Mouse (Mus musculus) kidney, adult 2 months (tissue): ENCODE data around the gene 4930467E23Rik. TPM values are rescaled to one million over a fixed set of nuclear protein-coding genes. Genes with fewer than 3 reads are reported as not detected.
"Not testable (repeated sequence)": the region's sequence is repeated elsewhere in the genome, so short reads cannot be mapped to it uniquely, and the experiment has no call there.

Experiments used
- DNase-seq: peaks from one replicate; pipeline ENCODE4 v3.0.0; 2021
- H3K27ac ChIP-seq: fragments of 200-500 bp; 2 replicates; pipeline ENCODE4 v1.5.1; 2012; ENCODE audit warnings: low read depth, low read length, control low read depth, inconsistent platforms; ENCODE audit not compliant: insufficient read depth
- H3K27me3 ChIP-seq: fragments of 200-500 bp; replicated peaks from 2 replicates; pipeline ENCODE4 v1.6.1; 2012; ENCODE audit warnings: mild to moderate bottlenecking, moderate library complexity, low read length, inconsistent platforms; ENCODE audit not compliant: control insufficient read depth, insufficient read depth
- H3K36me3 ChIP-seq: fragments of 200-500 bp; 2 replicates; pipeline ENCODE4 v1.6.1; 2012; ENCODE audit warnings: mild to moderate bottlenecking, moderate library complexity, low read length, inconsistent platforms; ENCODE audit not compliant: control insufficient read depth, insufficient read depth
- H3K4me1 ChIP-seq: fragments of 200-500 bp; 2 replicates; pipeline ENCODE4 v1.6.1; 2011; ENCODE audit warnings: low read length; ENCODE audit not compliant: control insufficient read depth, insufficient read depth
- H3K4me3 ChIP-seq: fragments of 200-500 bp; 2 replicates; pipeline ENCODE4 v1.5.1; 2011; ENCODE audit warnings: mild to moderate bottlenecking, low read depth, low read length, control low read depth; ENCODE audit not compliant: insufficient read depth
- WGBS: fragments of 180-500 bp; shearing (Covaris S2); methylation state at CpG from one replicate; pipeline ENCODE4 v1.1.7; 2018; 5-methylcytosine and 5-hydroxymethylcytosine counted together
- polyA plus RNA-seq: library from polyadenylated mRNA; depleted of rRNA; stranded (reverse); fragments of >200 nt; gene quantifications from 2 replicates; pipeline ENCODE4 v1.2.3, GENCODE M21; 2012; rRNA removed

The 4930467E23Rik gene
- not detected in 2 replicates for polyA plus RNA-seq

DNA sequence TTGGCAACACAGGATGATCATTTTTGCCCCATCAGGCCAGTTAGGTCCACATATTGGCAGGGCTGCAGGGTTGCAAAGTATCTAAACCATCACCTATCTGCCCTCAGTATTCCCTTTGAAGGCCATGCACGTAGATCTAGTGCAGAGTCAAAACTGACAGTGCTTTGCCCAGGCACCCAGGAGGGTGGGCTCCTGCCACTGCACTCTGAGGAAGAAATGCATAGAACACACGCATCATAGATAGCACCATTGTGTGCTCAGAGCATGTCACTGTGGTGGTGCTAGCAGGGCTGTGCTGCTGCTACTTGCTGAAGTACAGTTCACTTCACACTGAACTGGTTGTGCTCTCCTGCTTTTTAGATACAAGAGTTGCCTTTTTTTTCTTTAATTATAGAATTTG is at the start of gene 4930467E23Rik:
TSS of gene 4930467E23Rik (plus strand) at position 301 of the 400 bp plus-strand sequence.
- not testable (repeated sequence) for H3K27ac ChIP-seq, H3K27me3 ChIP-seq, DNase-seq, H3K36me3 ChIP-seq, H3K4me1 ChIP-seq, H3K4me3 ChIP-seq
- WGBS = no CpG with 5 or more reads among the region's 2 CpGs

DNA sequence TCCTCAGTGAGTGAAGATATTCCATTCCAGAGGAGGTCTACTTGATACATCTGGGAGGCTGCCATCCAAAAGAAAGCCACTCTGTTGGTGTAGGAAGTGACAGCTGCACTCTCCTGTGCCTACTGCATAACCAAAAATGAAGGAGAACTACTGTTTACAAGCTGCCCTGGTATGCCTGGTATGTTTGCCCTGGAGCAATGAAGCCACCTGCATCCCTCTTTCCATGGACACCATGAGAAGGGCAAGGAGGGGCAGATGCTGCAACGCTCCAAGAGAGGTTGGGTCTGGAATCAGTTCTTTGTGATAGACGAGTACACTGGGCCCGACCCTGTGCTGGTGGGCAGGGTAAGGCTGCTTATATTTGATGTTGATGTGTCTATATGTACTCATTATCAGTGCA is 47.1 kb upstream of the 4930467E23Rik start:
- DNase-seq, H3K27ac ChIP-seq, H3K4me3 ChIP-seq, H3K4me1 ChIP-seq, H3K36me3 ChIP-seq, H3K27me3 ChIP-seq: not testable (repeated sequence)
- WGBS = 50% methylated on average over 1 of the region's 3 CpGs

DNA sequence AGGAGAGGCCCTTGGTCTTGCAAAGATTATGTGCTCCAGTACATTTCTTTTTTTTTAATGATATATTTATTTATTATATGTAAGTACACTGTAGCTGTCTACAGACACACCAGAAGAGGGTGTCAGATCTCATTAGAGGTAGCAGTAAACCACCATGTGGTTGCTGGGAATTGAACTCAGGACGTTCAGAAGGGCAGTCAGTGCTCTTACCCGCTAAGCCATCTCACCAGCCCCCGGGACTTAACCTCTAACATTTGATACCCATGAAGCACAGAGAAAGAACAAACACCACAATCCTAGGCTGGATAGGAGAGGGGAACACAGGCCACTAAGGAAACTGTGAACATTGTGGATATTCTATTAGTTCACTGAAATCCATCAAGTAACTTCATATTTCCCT is 43.9 kb upstream of the 4930467E23Rik start:
- not testable (repeated sequence) for H3K4me1 ChIP-seq, H3K27ac ChIP-seq, DNase-seq, H3K36me3 ChIP-seq, H3K27me3 ChIP-seq, H3K4me3 ChIP-seq
- 74% methylated on average over 3 of the region's 3 CpGs for WGBS

DNA sequence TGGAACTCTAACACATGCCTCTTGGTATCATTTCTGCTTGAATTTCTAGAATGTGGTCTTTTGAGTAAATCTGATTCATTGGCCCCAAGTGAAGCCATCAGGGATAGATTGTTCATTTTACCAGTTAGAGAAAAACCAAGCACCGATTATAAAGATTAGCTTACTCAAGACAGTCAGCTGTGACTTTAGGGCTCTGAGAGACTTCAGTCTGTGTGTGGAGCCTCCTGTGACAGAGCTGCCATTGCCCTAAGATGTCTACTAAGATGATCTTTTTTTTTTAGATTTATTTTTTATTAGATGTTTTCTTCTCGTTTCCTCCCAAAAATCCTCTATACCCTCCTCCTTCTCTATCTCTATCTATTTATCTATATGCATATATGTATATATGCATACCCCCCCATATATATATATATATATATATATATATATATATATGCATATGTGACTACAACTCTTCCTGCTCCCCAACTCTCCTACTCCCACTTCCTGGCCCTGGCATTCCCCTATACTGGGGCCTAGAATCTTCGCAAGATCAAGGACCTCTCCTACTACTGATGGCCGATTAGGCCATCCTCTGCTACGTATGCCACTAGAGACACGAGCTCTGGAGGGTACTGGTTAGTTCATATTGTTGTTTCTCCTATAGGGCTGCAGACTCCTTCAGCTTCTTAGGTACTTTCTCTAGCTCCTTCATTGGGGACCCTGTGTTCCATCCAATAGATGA is 40.4 kb upstream of the 4930467E23Rik start:
- not testable (repeated sequence) for H3K4me3 ChIP-seq, H3K27ac ChIP-seq, H3K27me3 ChIP-seq, H3K36me3 ChIP-seq, DNase-seq, H3K4me1 ChIP-seq
- WGBS = 83% methylated on average over 6 of the region's 6 CpGs

DNA sequence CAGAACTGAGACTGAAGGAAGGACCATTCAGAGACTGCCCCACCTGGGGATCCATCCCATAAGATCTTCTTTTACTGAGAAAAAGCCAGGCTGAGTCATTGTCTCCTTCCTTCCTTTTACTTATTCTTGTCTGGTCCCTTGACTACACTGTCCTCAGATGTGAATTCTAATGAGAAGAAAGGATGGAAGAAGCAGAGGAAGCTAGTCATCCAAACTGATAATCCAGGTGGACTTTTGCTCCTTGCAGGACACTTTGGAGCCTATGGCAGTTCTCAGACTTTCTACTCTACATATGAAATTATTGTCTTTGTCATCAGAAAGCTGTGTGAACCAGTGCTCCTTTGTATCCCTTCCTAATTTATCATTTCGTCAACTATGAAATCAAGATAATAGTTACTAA is 39.6 kb upstream of the 4930467E23Rik start:
- H3K27ac ChIP-seq, DNase-seq, H3K4me1 ChIP-seq, H3K4me3 ChIP-seq, H3K36me3 ChIP-seq, H3K27me3 ChIP-seq: not testable (repeated sequence)
- 77% methylated on average over 1 of the region's 1 CpGs for WGBS

DNA sequence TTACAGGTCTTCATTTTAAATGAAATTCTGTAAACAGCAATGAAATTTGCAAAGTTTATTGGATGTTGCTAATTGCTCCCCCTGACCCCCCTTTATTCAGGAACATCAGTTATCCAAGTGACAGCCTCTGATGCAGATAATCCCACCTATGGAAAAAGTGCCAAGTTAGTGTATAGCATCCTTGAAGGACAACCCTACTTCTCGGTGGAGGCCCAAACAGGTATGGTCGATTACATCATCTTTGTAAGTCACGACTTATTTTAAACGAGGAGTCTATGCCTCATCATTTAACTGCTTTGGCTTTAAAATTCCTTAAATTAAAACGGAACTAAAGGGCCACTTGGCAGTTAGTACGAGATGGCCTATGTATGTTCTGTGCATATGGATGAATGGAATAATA is 38.0 kb upstream of the 4930467E23Rik start:
- not testable (repeated sequence) for DNase-seq, H3K4me1 ChIP-seq, H3K4me3 ChIP-seq, H3K36me3 ChIP-seq, H3K27ac ChIP-seq, H3K27me3 ChIP-seq
- WGBS = 80% methylated on average over 6 of the region's 6 CpGs

DNA sequence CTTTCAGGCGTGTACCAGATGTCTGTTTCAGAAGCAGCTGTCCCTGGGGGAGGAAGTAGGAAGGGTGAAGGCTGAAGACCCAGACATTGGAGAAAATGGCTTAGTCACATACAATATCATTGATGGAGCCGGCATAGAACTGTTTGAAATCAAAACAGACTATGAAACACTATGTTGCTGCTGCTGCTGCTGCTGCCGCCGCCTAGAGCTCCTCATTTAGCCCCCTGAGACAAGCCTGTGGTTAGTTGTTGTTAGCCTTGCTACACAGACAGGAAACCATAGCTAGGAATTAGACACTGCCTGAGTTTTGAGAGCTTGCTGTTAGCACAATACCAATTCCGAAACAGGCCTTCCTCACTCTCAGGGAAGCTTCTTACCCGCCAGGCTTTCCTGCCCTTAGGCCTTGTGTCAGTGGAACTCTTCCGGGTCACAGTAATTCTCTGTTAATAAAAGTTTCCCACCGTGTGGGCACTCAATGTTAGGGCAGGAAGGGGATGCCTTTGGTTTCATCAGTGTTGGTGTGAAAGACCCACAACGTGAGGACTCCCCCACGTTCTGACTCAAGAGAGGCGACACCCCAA is 31.8 kb upstream of the 4930467E23Rik start:
- 81% methylated on average over 11 of the region's 11 CpGs for WGBS
- not testable (repeated sequence) for H3K4me3 ChIP-seq, H3K27me3 ChIP-seq, DNase-seq, H3K4me1 ChIP-seq, H3K27ac ChIP-seq, H3K36me3 ChIP-seq

DNA sequence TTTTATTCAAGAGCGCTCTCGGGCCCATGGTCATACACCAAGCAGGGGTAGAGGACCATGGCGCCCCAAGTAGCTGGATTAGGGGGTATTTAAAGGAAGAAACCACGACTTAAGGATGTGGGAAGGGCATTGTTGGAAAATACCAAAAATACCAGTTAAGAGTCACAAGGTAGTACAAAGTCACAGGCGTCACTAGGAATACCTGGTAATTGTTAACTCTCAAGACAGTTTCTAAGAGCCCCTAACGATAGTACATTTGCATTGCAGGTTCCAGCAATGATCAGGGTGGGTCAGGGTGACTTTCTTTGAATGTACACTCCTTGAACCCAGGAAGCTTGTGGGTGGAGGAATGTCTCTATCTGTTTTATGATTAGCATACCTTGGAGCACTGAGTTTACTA is 31.3 kb upstream of the 4930467E23Rik start:
- H3K36me3 ChIP-seq, H3K27ac ChIP-seq, H3K4me3 ChIP-seq, H3K4me1 ChIP-seq, DNase-seq, H3K27me3 ChIP-seq: not testable (repeated sequence)
- WGBS = 75% methylated on average over 6 of the region's 6 CpGs

DNA sequence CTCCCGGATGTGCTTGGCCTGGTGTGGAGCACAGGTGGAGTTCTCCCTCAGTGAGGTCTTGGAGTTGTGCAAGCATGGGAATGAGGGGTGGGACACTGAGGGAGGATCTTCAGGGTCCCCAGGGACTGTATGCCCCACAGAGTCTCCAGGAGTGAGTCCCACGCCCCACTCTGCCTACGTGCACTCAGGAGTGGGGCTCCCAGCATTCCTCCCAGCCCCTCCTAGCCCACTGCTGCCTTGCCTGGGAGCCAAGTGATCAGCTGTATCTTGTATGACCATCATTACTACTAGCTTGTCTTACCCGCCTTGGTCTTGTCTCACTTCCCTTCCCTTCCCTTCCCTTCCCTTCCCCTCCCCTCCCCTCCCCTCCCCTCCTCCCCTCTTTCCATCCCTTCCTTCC is 30.7 kb upstream of the 4930467E23Rik start:
- H3K4me3 ChIP-seq, DNase-seq, H3K4me1 ChIP-seq, H3K27me3 ChIP-seq, H3K27ac ChIP-seq, H3K36me3 ChIP-seq: not testable (repeated sequence)
- 85% methylated on average over 4 of the region's 4 CpGs for WGBS

DNA sequence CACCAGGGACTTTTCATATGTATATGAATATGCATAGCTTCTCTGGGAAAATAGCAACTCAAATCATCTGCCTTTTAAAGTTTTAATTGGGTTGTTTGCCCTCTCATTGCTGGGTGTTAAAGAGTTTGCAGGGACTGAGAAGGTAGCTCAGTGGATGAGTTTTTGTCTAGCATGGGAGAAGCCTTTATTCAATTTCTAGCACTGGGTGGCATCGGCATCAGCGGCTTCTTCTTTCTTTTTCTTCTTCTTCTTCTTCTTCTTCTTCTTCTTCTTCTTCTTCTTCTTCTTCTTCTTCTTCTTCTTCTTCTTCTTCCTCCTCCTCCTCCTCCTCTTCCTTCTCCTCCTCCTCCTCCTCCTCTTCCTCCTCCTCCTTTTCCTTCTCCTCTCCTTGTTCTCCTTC is 28.1 kb upstream of the 4930467E23Rik start:
- not testable (repeated sequence) for H3K36me3 ChIP-seq, H3K27ac ChIP-seq, H3K4me3 ChIP-seq, DNase-seq, H3K4me1 ChIP-seq, H3K27me3 ChIP-seq
- 91% methylated on average over 2 of the region's 2 CpGs for WGBS

DNA sequence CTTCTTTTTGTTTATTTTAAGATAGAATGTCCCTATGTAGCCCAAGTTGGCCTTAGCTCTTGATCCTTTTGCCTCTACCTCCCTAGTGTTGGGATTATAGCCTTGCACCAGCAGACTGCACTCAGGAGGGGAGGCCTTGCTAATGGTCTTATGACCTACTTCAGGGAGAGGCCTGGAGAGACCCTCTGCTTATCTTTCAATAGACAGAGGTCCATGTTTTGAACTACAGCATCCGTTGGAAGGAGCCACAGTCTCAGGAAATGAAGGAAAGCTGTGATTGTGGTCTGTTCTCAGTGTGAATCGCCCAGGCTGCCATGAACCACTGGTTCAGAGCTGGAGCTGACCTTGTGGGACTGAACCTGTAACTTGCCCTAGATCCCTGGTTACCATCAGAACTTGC is 27.1 kb upstream of the 4930467E23Rik start:
- not testable (repeated sequence) for H3K27ac ChIP-seq, H3K4me3 ChIP-seq, H3K36me3 ChIP-seq, H3K27me3 ChIP-seq, H3K4me1 ChIP-seq, DNase-seq
- WGBS = 81% methylated on average over 2 of the region's 2 CpGs
